Mouse (Mus musculus) neural tube, postnatal 0 days (tissue): Measurements from ENCODE around the gene Dpp8. TPM values are rescaled to one million over a fixed set of nuclear protein-coding genes. Genes with fewer than 3 reads are reported as not detected.

Source experiments
- polyA plus RNA-seq: library from polyadenylated mRNA; unstranded; fragments of >200 nt; fragmentation: Nextera tagmentation; extraction: Ambion mirVana; gene quantifications from 2 replicates; pipeline ENCODE4 v1.2.1, GENCODE M21; 2015

Gene Dpp8
- 24.2 and 24.4 TPM in 2 replicates for polyA plus RNA-seq

GRCm38 (mm10) chr9:65032269-65033108 lies at the start of gene Dpp8:
Dpp8 (plus strand) TSS chr9:65032414.

GRCm38 (mm10) chr9:65020991-65021886 lies 11.0 kb upstream of the Dpp8 start, which contains the start of gene Hacd3:
Hacd3 (minus strand) TSS chr9:65021693.

DNA sequence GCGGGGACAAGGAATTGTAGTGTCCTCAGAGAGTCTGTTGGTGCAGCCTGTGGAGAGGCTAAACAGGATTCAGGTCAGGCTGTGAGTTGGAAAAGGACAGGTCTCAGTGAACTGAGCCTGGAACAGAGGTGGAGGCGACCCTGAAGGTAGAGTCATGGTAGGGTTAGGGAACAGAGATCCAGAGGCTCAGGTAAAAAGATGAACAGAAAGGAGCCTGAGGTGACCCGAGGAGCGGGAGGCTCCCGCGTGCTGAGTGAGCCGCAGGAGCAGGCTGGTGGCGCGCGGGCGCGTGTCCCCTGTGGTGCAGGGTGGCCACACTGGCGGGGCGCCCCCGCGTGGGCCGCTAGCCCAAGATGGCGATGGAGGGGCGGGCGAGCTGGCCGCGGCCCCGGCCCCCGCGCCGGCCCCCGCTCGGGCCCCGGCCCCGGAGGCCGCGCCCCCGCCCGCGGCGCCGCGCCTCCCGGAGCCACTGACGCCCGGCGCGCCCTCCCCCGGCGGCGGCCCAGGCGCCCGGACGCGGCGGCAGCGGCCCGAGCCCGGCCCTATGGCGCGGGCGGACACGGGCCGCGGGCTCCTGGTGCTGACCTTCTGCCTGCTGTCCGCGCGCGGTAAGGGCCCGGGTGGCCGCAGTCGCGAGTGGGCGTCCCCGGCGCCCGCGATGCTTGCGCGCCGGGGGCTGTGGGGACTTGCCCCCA lies 68.9 kb downstream of the Dpp8 start, which contains the start of gene Igdcc4:
Igdcc4 (plus strand) TSS at position 496 of the 695 bp plus-strand sequence.

Other genes starting within 250 kb of the Dpp8 start
- gene Dennd4a, start 221.1 kb upstream of the Dpp8 start, polyA plus RNA-seq, result 9.2 and 10.2 TPM in 2 replicates
- gene Slc24a1, start 80.8 kb upstream of the Dpp8 start, polyA plus RNA-seq, result 0.05 and 0.08 TPM in 2 replicates
- gene Ints14, start 71.5 kb upstream of the Dpp8 start, polyA plus RNA-seq, result 27.2 and 27.7 TPM in 2 replicates
- gene Hacd3, start 10.7 kb upstream of the Dpp8 start, polyA plus RNA-seq, result 218 and 219 TPM in 2 replicates
- 14.2 and 15.6 TPM in 2 replicates for gene Igdcc4, start 69.1 kb downstream of the Dpp8 start, polyA plus RNA-seq
- 7.2 and 8.1 TPM in 2 replicates for gene Igdcc3, start 108.8 kb downstream of the Dpp8 start, polyA plus RNA-seq
- 7.5 and 9.4 TPM in 2 replicates for gene Parp16, start 162.9 kb downstream of the Dpp8 start, polyA plus RNA-seq
- 0.19 and 0.23 TPM in 2 replicates for gene Cilp, start 232.8 kb downstream of the Dpp8 start, polyA plus RNA-seq